Comparison of ENCODE assay signal across 24 mouse cellular contexts in genomic region chr1:91933681-91934080, GRCm38 (mm10).
DNase-seq lines count a peak whose midpoint lies in the region; ATAC-seq and TF ChIP-seq lines count a peak whose summit lies in the region.
"Had no signal": no experiment of that assay in that cellular context is flagged by ENCODE, and none has a peak within 500 bp of the region (broad histone marks: within the 10 kb centered on the region; RNA-seq: fewer than 3 reads in every experiment).

No protein-coding gene starts in this region.

- no peak overlapping the region for H3K4me2 ChIP-seq in forebrain, embryonic 13.5 days
- no peak overlapping the region for H3K4me2 ChIP-seq in forebrain, embryonic 14.5 days (ENCODE audit: low read length)
- no peak overlapping the region for H3K4me2 ChIP-seq in midbrain, postnatal 0 days (ENCODE audit: low read depth, low read length, poor library complexity, severe bottlenecking)
- H3K4me2 ChIP-seq in midbrain, embryonic 15.5 days: no peak overlapping the region
- no peak overlapping the region for H3K4me2 ChIP-seq in hindbrain, embryonic 11.5 days (replicated peaks; ENCODE audit: low read depth, low read length)
- H3K4me2 ChIP-seq: heart, embryonic 12.5 days; heart, embryonic 15.5 days; hindbrain, embryonic 13.5 days had no signal

- peak; percentile 16; the same call in 1 of the 2 replicates for TF ChIP-seq CTCF in midbrain, postnatal 0 days (IDR thresholded peaks at IDR 0.05)

- H3K27me3 ChIP-seq in forebrain, embryonic 13.5 days: no peaks in the 10 kb centered on the region
- H3K27me3 ChIP-seq in forebrain, embryonic 14.5 days (replicated peaks; ENCODE audit: control insufficient read depth, insufficient read depth, low read length): no peaks in the 10 kb centered on the region
- H3K27me3 ChIP-seq in midbrain, postnatal 0 days (ENCODE audit: insufficient read depth, low read length): no peaks in the 10 kb centered on the region
- no peaks in the 10 kb centered on the region for H3K27me3 ChIP-seq in midbrain, embryonic 15.5 days (replicated peaks)
- H3K27me3 ChIP-seq in embryonic facial prominence, embryonic 10.5 days (replicated peaks; ENCODE audit: low read depth, poor library complexity, severe bottlenecking): no peaks in the 10 kb centered on the region
- no peaks in the 10 kb centered on the region for H3K27me3 ChIP-seq in hindbrain, embryonic 11.5 days (ENCODE audit: control insufficient read depth, insufficient read depth, low read length)
- H3K27me3 ChIP-seq: heart, embryonic 12.5 days; heart, embryonic 15.5 days; hindbrain, embryonic 13.5 days had no signal

- no peaks in the 10 kb centered on the region for H3K9me3 ChIP-seq in forebrain, embryonic 13.5 days (replicated peaks)
- no peaks in the 10 kb centered on the region for H3K9me3 ChIP-seq in forebrain, embryonic 14.5 days (replicated peaks; ENCODE audit: control insufficient read depth, low read length)
- no peaks in the 10 kb centered on the region for H3K9me3 ChIP-seq in midbrain, postnatal 0 days (ENCODE audit: low read length)
- no peaks in the 10 kb centered on the region for H3K9me3 ChIP-seq in midbrain, embryonic 15.5 days
- no peaks in the 10 kb centered on the region for H3K9me3 ChIP-seq in embryonic facial prominence, embryonic 10.5 days
- H3K9me3 ChIP-seq in hindbrain, embryonic 11.5 days (ENCODE audit: control insufficient read depth, low read length): no peaks in the 10 kb centered on the region
- H3K9me3 ChIP-seq: forebrain, embryonic 10.5 days; heart, embryonic 12.5 days; heart, embryonic 15.5 days; hindbrain, embryonic 13.5 days had no signal

- H3K27ac ChIP-seq in forebrain, embryonic 13.5 days: no peak overlapping the region
- no peak overlapping the region for H3K27ac ChIP-seq in forebrain, embryonic 14.5 days (ENCODE audit: low read depth, low read length)
- H3K27ac ChIP-seq in midbrain, postnatal 0 days (ENCODE audit: low read depth, low read length): no peak overlapping the region
- H3K27ac ChIP-seq in midbrain, embryonic 15.5 days: no peak overlapping the region
- H3K27ac ChIP-seq in embryonic facial prominence, embryonic 10.5 days (replicated peaks): no peak overlapping the region
- H3K27ac ChIP-seq in hindbrain, embryonic 11.5 days (ENCODE audit: low read depth, low read length): no peak overlapping the region
- H3K27ac ChIP-seq: forebrain, embryonic 10.5 days; heart, embryonic 15.5 days; hindbrain, embryonic 13.5 days had no signal

- 84% methylated on average over 8 of the region's 8 CpGs for WGBS in forebrain, embryonic 13.5 days
- WGBS in forebrain, embryonic 14.5 days: 83% methylated on average over 8 of the region's 8 CpGs
- 82% methylated on average over 8 of the region's 8 CpGs for WGBS in midbrain, postnatal 0 days
- WGBS in midbrain, embryonic 15.5 days: 89% methylated on average over 8 of the region's 8 CpGs
- WGBS in embryonic facial prominence, embryonic 10.5 days: 89% methylated on average over 8 of the region's 8 CpGs
- WGBS in hindbrain, embryonic 11.5 days: 90% methylated on average over 8 of the region's 8 CpGs

- no peak for DNase-seq in forebrain, embryonic 14.5 days (ENCODE audit: low spot score)
- no peak for DNase-seq in midbrain, postnatal 0 days (ENCODE audit: low spot score)
- peak; percentile 57 for DNase-seq in lung, postnatal 25 days (ENCODE audit: low spot score)
- no peak for DNase-seq in heart, postnatal 10 days
- no peak for DNase-seq in embryonic facial prominence, embryonic 10.5 days (ENCODE audit: low spot score)
- DNase-seq in hindbrain, embryonic 11.5 days (ENCODE audit: low spot score): no peak
- DNase-seq: adrenal gland, adult 8-10 months; adrenal gland, postnatal 25 days; cerebellum, adult 11-12 months; cerebellum, adult 8-10 months; cerebellum, postnatal 10 days; cerebellum, postnatal 36 days; embryo, embryonic 11 days; gastrocnemius, postnatal 25 days; heart, postnatal 14 days had no signal

- H3K9ac ChIP-seq in forebrain, embryonic 13.5 days: 0 out of 2 replicates have a peak overlapping the region, but pooled peaks have one; percentile 12
- no peak overlapping the region for H3K9ac ChIP-seq in forebrain, embryonic 14.5 days (ENCODE audit: low read length)
- no peak overlapping the region for H3K9ac ChIP-seq in midbrain, postnatal 0 days (replicated peaks; ENCODE audit: low read length, poor library complexity, severe bottlenecking)
- no peak overlapping the region for H3K9ac ChIP-seq in midbrain, embryonic 15.5 days
- H3K9ac ChIP-seq in hindbrain, embryonic 11.5 days (ENCODE audit: low read depth, low read length): no peak overlapping the region
- H3K9ac ChIP-seq: heart, embryonic 12.5 days; heart, embryonic 15.5 days; hindbrain, embryonic 13.5 days had no signal

- H3K36me3 ChIP-seq in forebrain, embryonic 13.5 days (ENCODE audit: poor library complexity, severe bottlenecking): peaks cover 63% of the 10 kb centered on the region
- H3K36me3 ChIP-seq in forebrain, embryonic 14.5 days (ENCODE audit: control insufficient read depth, insufficient read depth, low read length): peaks cover 60% of the 10 kb centered on the region
- peaks cover 38% of the 10 kb centered on the region for H3K36me3 ChIP-seq in midbrain, postnatal 0 days (ENCODE audit: insufficient read depth, low read length)
- peaks cover 27% of the 10 kb centered on the region; the same call in 1 of the 2 replicates for H3K36me3 ChIP-seq in midbrain, embryonic 15.5 days (replicated peaks)
- H3K36me3 ChIP-seq in embryonic facial prominence, embryonic 10.5 days (replicated peaks): peaks cover 77% of the 10 kb centered on the region
- H3K36me3 ChIP-seq in hindbrain, embryonic 11.5 days (ENCODE audit: control insufficient read depth, insufficient read depth, low read length): no peaks in the 10 kb centered on the region

- intact Hi-C loops in heart, postnatal 10 days (cut with DNase I): no loop called here

- no peak overlapping the region for H3K4me3 ChIP-seq in forebrain, embryonic 13.5 days
- H3K4me3 ChIP-seq in forebrain, embryonic 14.5 days (ENCODE audit: low read depth, low read length): no peak overlapping the region
- no peak overlapping the region for H3K4me3 ChIP-seq in midbrain, postnatal 0 days (ENCODE audit: low read depth, low read length)
- H3K4me3 ChIP-seq in midbrain, embryonic 15.5 days: no peak overlapping the region
- no peak overlapping the region for H3K4me3 ChIP-seq in embryonic facial prominence, embryonic 10.5 days
- H3K4me3 ChIP-seq in hindbrain, embryonic 11.5 days (ENCODE audit: low read depth, low read length): no peak overlapping the region
- H3K4me3 ChIP-seq: forebrain, embryonic 10.5 days; heart, embryonic 12.5 days; heart, embryonic 15.5 days; hindbrain, embryonic 13.5 days had no signal

- 0 out of 2 replicates have a peak, but pooled peaks cover 3% of the 10 kb centered on the region for H3K4me1 ChIP-seq in forebrain, embryonic 13.5 days
- no peaks in the 10 kb centered on the region for H3K4me1 ChIP-seq in forebrain, embryonic 14.5 days (ENCODE audit: control insufficient read depth, insufficient read depth, low read length)
- H3K4me1 ChIP-seq in midbrain, postnatal 0 days (ENCODE audit: insufficient read depth, low read length): no peaks in the 10 kb centered on the region
- no peaks in the 10 kb centered on the region for H3K4me1 ChIP-seq in midbrain, embryonic 15.5 days
- H3K4me1 ChIP-seq in embryonic facial prominence, embryonic 10.5 days: peaks cover 6% of the 10 kb centered on the region; the same call in 1 of the 2 replicates
- H3K4me1 ChIP-seq in hindbrain, embryonic 11.5 days (replicated peaks; ENCODE audit: control insufficient read depth, insufficient read depth, low read length): no peaks in the 10 kb centered on the region
- H3K4me1 ChIP-seq: forebrain, embryonic 10.5 days; hindbrain, embryonic 13.5 days had no signal

- no peak for ATAC-seq in forebrain, embryonic 13.5 days
- ATAC-seq in forebrain, embryonic 14.5 days: no peak
- no peak for ATAC-seq in midbrain, postnatal 0 days (ENCODE audit: low FRiP score)
- ATAC-seq in midbrain, embryonic 15.5 days (replicated peaks): no peak
- ATAC-seq in hindbrain, embryonic 11.5 days (ENCODE audit: low FRiP score): no peak
- ATAC-seq: activated CD4-positive, CD25-positive, alpha-beta regulatory T cell, adult 4 months; forebrain, embryonic 16.5 days; hindbrain, embryonic 16.5 days had no signal
